Mouse (Mus musculus) 3T3-L1 (cell line): ENCODE data around the gene Kif27.
A peak's percentile ranks its signal among the peaks of the same experiment; 100 is the strongest.

Experiments used
- DNase-seq: peaks from one replicate; pipeline ENCODE4 v3.0.0-alpha.2; 2015; ENCODE audit warnings: low read depth, low spot score

The Kif27 gene

DNA sequence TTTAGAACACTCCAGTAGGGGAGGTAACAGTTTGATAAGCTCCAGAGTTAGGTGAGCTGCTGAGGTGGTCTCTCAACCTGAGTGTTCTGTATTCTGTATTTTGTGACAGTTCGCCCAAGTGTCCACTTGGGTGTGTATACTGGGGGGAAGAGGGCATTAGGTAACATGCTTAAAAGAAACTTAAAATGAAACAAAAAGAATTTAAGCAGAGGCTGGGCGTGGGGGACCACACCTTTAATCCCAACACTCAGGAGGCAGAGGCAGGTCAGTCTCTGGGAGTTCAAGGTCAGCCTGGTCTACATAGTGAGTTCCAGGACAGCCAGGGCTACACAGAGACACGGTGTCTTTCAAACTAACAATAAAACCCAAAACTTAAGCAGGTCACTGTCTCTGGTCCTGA lies 78.4 kb downstream of the Kif27 start:
- no peak for DNase-seq

DNA sequence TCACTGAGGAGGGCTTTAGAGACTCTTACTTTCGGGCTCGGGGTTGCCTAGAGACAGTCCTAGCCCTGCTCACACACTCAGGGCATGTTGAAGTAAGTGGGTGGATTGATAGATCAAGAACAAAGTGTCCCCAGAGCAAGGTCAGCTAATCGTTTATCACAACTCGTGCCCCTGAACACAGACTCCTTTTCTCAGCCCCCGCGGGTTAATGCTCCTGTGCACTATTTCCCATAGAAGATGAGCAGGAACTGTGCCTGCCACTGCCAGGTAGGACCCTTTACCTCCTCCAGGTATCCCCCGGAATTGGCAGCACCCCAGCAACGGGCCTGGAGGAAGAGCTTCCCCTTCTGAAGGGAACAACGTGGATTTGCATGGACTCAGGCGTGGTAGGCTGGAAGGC lies 82.7 kb downstream of the Kif27 start:
- no peak for DNase-seq

DNA sequence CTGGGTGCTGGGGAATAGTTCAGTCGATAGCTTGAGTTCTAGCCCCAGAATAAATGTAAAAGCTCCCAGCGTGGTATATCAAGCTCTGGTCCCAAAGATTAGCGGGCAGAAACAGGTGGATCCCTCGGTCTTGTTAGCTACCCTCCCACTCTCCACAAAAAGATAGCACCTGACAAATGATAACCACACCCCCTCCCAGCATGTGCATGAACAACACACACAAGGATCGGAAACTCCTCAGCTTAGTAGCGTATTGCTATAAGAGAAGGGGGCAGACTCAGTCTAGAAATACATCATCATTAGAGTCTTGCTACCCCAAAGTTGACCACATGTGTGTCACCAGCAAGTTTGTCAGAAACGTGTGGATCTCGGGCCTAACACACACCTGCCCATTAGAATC lies 83.3 kb downstream of the Kif27 start, which contains the start of gene Gkap1:
Gene Gkap1 (minus strand): TSS at position 101 of the 400 bp plus-strand sequence.
- DNase-seq, result no peak

DNA sequence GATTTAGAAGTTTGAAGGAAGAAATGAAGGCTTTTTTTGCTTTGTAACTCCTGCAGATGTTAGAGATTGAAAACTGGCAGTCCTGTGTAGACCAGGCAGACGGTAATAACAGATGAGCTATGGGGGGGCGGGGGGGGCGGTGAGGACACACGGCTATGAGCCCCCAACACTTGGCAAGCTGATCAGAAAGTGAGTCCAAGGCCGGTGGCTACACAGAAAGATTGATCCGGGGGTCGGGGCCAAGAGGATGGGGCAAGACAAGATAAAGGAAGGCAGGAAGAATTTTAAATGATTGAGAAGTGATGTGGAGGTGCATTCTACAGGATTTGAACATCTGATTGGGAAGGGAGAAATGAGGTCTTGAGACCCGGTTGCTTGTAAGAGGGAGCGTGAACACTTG lies 83.8 kb downstream of the Kif27 start:
- no peak for DNase-seq

DNA sequence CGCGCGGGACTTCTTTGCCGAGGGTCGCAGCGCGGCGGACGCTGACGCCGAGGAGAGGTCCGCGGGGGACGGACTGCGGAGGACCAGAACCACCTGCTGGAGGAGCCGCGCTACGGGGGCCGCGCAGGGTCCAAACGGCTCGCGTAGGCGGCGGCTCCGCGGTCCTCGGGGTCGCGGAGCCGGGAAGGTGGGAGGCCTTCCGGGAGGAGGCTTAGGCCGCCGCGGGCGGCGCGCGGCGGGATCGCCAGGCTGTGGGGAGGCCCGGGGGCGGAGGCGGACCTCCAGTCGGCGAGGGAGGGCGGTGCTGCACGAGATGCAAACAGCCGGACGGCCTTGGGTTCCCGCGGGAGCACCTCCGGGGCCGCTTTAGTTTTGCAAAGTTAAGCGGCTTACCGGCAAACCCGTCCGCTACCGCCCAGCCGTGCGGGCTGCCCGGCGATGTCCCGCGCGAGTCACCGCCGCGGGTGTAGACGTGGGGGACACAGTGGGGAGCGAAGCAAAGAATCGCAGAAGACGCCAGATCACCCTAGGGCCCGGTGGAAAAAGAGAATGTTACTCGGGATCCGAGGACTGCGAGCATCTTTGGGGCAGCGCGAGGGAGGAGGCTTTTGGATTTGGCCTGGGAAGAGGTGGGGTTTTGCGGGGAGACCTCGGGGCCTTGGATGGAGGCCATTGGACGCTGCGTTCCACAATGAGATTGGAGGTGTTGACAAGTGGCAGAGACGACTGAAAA lies 84.5 kb downstream of the Kif27 start:
- peak; percentile 69 for DNase-seq

DNA sequence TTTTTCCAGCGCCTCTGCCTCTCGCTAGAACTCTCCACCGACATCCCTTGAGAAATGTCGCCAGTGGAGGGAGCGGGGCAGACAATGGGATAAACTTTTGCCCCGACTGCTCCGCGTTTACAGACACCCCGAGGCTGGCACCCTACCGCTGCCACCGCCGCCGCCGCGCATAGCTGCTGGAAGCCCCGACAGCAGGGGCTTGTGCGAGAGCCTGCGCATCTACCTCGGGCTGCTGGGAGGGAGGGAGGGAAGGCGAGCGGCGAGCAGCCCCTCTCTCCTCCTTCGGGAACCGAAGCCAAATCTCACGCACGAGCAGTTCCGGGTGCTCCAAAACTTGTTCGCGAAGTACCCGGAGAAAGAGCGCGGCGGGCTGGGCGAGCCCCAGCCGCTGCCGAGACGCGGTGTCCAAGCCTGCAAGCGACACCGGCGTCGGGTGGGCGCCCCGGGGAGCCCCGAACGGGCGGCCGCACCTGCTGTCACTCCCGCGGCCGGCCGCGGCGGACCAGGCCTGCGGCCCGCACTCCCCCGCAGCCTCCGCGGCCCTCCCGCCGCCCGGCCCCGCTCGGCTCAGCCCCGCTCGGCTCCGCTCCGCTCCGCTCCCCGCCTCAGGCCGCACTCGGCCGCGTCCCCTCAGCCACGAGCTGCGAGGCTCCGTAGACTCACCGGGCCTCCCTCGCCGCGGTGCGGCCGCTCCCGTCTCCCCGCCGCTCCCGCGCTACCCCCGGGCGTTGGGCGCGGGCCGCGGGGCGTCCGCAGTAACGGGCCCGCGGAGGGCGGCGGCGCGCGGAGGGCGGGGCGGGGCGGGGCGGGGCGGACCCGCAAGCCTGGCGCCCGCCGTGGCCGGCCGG lies 85.3 kb downstream of the Kif27 start:
- no peak for DNase-seq

DNA sequence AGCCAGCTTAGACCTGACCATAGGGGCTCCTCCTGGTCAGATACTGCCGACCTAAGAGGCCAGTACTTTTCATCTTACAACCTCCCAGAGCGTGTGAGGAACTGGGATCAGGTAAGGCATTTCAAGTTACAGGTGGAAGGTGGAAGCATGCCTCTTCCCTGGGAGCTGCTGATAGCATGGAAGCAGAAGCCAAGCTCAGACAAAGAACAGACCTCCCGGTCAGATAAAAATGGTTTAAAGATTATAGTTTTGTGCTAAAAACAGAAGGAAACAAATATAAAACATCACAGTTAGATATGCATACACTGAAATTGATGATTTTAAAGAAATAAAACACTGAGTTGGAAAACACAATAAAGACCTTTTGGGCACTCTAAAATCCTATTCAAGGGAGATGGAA lies 92.1 kb downstream of the Kif27 start:
- no peak for DNase-seq

DNA sequence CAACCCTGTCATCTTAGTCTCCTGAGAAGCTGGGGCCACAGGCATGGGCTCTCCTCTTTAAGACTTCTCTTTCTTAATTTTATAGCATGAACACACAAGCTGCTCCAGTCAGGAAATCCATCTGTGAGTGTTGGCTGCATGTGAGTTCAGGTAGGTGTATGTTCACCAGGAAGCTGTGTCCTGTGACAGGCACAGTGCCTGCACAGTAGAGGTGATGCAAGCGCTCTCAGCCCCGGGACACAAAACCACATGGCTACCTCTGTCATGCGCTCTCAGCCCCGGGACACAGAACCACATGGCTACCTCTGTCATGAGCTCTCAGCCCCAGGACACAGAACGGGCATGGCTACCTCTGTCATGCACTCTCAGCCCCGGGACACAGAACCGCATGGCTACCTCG lies 95.4 kb downstream of the Kif27 start:
- no peak for DNase-seq

DNA sequence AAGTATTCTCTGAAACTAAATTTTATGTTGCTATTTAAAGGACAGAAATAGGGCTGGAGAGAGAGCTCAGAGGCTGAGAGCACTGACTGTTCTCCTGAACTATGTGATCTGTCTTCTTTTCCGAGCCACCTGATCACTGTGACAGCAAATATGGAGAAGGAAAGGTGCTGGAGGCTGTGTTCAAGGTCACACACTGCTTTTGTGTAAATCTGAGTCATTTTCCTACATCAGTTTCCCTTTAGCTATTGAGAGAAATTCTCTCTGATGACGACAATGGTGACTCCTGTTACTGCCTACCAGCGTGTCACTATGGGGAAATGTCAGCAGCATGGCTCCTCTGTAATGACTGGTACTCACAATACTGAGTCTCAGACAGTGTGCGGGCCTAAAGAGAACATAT lies 97.2 kb downstream of the Kif27 start:
- no peak for DNase-seq

DNA sequence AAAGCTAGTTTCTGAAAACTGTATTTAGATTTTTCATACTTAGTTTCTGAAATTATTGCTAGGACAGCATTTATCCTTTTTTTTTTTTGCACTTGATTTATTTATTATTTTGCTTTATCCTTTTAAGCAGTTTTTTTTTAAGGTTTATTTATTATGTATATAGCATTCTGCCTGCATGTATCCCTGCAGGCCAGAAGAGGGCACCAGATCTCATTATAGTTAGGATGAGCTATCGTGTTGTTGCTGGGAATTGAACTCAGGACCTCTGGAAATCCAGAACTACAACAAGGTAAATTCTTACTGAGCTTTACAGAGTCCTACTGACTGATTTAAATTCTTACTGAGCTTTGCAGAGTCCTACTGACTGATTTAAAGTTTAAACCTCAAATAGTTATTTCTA lies 105.7 kb downstream of the Kif27 start:
- DNase-seq, result peak; percentile 22

DNA sequence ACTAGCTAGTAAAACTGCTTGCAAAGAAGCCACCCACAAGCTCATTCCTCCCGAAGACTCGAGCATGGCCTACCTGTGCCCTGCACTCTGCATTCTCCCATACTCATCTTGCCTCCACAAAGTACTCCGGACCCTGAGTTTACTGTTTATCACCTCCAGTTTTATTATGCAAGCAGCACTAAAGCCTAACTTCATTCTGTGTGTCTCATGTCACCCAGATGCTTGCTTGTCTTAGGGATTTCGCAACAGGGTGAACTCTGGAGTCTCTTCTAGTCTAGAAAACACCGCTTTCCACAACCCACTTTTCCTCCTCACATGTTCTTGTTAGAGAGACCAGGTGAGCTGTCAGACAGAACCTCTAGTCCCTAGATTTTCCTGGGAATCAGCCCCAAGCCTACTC lies 110.0 kb downstream of the Kif27 start:
- DNase-seq, result no peak
